Mouse (Mus musculus) midbrain, postnatal 0 days (tissue): Measurements from ENCODE around the gene Ubap1. TPM values are rescaled to one million over a fixed set of nuclear protein-coding genes. Genes with fewer than 3 reads are reported as not detected.

Experiments
- ATAC-seq: fragments of 200-750 bp; cut with Nextera tagmentation; 2 replicates; pipeline ENCODE4 v1.8.0; 2017; ENCODE audit warnings: moderate number of reproducible peaks, mild to moderate bottlenecking, moderate TSS enrichment, moderate library complexity; ENCODE audit not compliant: low FRiP score
- DNase-seq: peaks from one replicate; pipeline ENCODE4 v3.0.0-alpha.2; 2015; ENCODE audit warnings: low spot score
- H3K27ac ChIP-seq: fragments of 300-500 bp; sonication (generic); 2 replicates; pipeline ENCODE4 v1.5.1; 2014; ENCODE audit warnings: low read depth, mild to moderate bottlenecking, low read length, mixed read lengths
- H3K27me3 ChIP-seq: fragments of 300-500 bp; sonication (generic); 2 replicates; pipeline ENCODE4 v1.6.1; 2014; ENCODE audit warnings: low read length, control low read depth, mixed read lengths; ENCODE audit not compliant: insufficient read depth
- H3K36me3 ChIP-seq: fragments of 300-500 bp; sonication (generic); 2 replicates; pipeline ENCODE4 v1.6.1; 2014; ENCODE audit warnings: low read length, control low read depth, mixed read lengths; ENCODE audit not compliant: insufficient read depth
- H3K4me1 ChIP-seq: fragments of 300-500 bp; sonication (generic); 2 replicates; pipeline ENCODE4 v1.6.1; 2014; ENCODE audit warnings: mild to moderate bottlenecking, control low read depth, antibody characterized with exemption, low read length, mixed read lengths; ENCODE audit not compliant: insufficient read depth
- H3K4me2 ChIP-seq: fragments of 300-500 bp; sonication (generic); 2 replicates; pipeline ENCODE4 v1.6.1; 2014; ENCODE audit warnings: low read depth, mild to moderate bottlenecking, low read length, mixed read lengths; ENCODE audit not compliant: poor library complexity, severe bottlenecking
- H3K4me3 ChIP-seq: fragments of 300-500 bp; sonication (generic); 2 replicates; pipeline ENCODE4 v1.5.1; 2014; ENCODE audit warnings: low read depth, mild to moderate bottlenecking, low read length, moderate library complexity
- H3K9ac ChIP-seq: fragments of 300-500 bp; sonication (generic); replicated peaks from 2 replicates; pipeline ENCODE4 v1.6.1; 2014; ENCODE audit warnings: mild to moderate bottlenecking, low read length, moderate library complexity, mixed read lengths; ENCODE audit not compliant: poor library complexity, severe bottlenecking
- H3K9me3 ChIP-seq: fragments of 300-500 bp; sonication (generic); 2 replicates; pipeline ENCODE4 v1.6.1; 2016; ENCODE audit warnings: low read length, control low read depth
- CTCF ChIP-seq: IDR thresholded peaks from 2 replicates; pipeline ENCODE4 v1.5.1; 2016; ENCODE audit warnings: antibody characterized with exemption, mild to moderate bottlenecking
- WGBS: fragments of 180-500 bp; shearing (Covaris S2); extraction: QIAGEN DNeasy Blood & Tissue Kit; methylation state at CpG from one replicate; pipeline ENCODE4 v1.1.7; 2014; 5-methylcytosine and 5-hydroxymethylcytosine counted together
- polyA plus RNA-seq: library from polyadenylated mRNA; unstranded; fragments of >200 nt; fragmentation: Nextera tagmentation; extraction: Ambion mirVana; gene quantifications from 2 replicates; pipeline ENCODE4 v1.2.1, GENCODE M21; 2015
- total RNA-seq: library from RNA; depleted of rRNA; stranded (reverse); fragments of >200 nt; gene quantifications from 2 replicates; pipeline ENCODE4 v1.2.3, GENCODE M21; 2014; rRNA removed

Gene Ubap1
- total RNA-seq (35.0 and 42.1 TPM in 2 replicates), polyA plus RNA-seq (55.1 and 58.8 TPM in 2 replicates)

GRCm38 (mm10) chr4:41348584-41349198 lies at the start of gene Ubap1:
Gene Ubap1 (plus strand): TSS chr4:41348996.
- ATAC-seq: peak; percentile 98

GRCm38 (mm10) chr4:41303671-41304070 lies 45.1 kb upstream of the Ubap1 start:
- DNase-seq (no peak), ATAC-seq (no peak)
- H3K4me2 ChIP-seq: no peak overlapping the region
- H3K27ac ChIP-seq: no peak overlapping the region
- no peak overlapping the region for H3K4me3 ChIP-seq
- no peak for TF ChIP-seq CTCF
- no peaks in the 10 kb centered on the region for H3K9me3 ChIP-seq
- H3K9ac ChIP-seq: no peak overlapping the region
- H3K27me3 ChIP-seq: no peaks in the 10 kb centered on the region
- peaks cover 46% of the 10 kb centered on the region for H3K36me3 ChIP-seq
- H3K4me1 ChIP-seq: no peaks in the 10 kb centered on the region
- 87% methylated on average over 7 of the region's 7 CpGs for WGBS

More at GRCm38 (mm10) chr4:41348584-41349198, at the start of gene Ubap1:
- Histone ChIP-seq H3K36me3 (no peaks in the 10 kb centered on the region), H3K4me3 (peak within 1 kb of the TSS; percentile 78), H3K4me1 (0 out of 2 replicates have a peak, but pooled peaks cover 4% of the 10 kb centered on the region), H3K4me2 (peak within 1 kb of the TSS; percentile 76), H3K9ac (peak within 1 kb of the TSS; percentile 80), H3K27me3 (no peaks in the 10 kb centered on the region), H3K27ac (peak within 1 kb of the TSS; percentile 90), H3K9me3 (no peaks in the 10 kb centered on the region)
- no peak for TF ChIP-seq CTCF
- WGBS: under 1% methylated on average over 31 of the region's 31 CpGs
- DNase-seq: peak; percentile 98

- Histone ChIP-seq H3K27me3 (no peaks in the 10 kb centered on the region), H3K36me3 (peaks cover 41% of the 10 kb centered on the region), H3K9ac (no peak overlapping the region), H3K4me2 (no peak overlapping the region), H3K4me1 (no peaks in the 10 kb centered on the region), H3K27ac (no peak overlapping the region), H3K4me3 (no peak overlapping the region), H3K9me3 (no peaks in the 10 kb centered on the region)
- TF ChIP-seq CTCF: no peak
- WGBS: 70% methylated on average over 3 of the region's 3 CpGs
- no peak for DNase-seq
- ATAC-seq: no peak
These were observed 44.5 kb upstream of the Ubap1 start for GRCm38 (mm10) chr4:41304302-41304701.

GRCm38 (mm10) chr4:41307406-41307805 lies 41.4 kb upstream of the Ubap1 start:
- H3K4me1 ChIP-seq: no peaks in the 10 kb centered on the region
- no peaks in the 10 kb centered on the region for H3K27me3 ChIP-seq
- no peak overlapping the region for H3K9ac ChIP-seq
- DNase-seq (no peak), ATAC-seq (no peak)
- H3K4me2 ChIP-seq: no peak overlapping the region
- WGBS: 84% methylated on average over 6 of the region's 6 CpGs
- H3K4me3 ChIP-seq: no peak overlapping the region
- peaks cover 27% of the 10 kb centered on the region for H3K36me3 ChIP-seq
- H3K9me3 ChIP-seq: no peaks in the 10 kb centered on the region
- TF ChIP-seq CTCF: no peak
- no peak overlapping the region for H3K27ac ChIP-seq

- ATAC-seq (no peak), DNase-seq (no peak)
- no peak overlapping the region for H3K9ac ChIP-seq
- WGBS: 93% methylated on average over 9 of the region's 9 CpGs
- H3K4me1 ChIP-seq: peaks cover 8% of the 10 kb centered on the region; the same call in 1 of the 2 replicates
- H3K9me3 ChIP-seq: no peaks in the 10 kb centered on the region
- no peak for TF ChIP-seq CTCF
- peaks cover 22% of the 10 kb centered on the region; the same call in 1 of the 2 replicates for H3K36me3 ChIP-seq
- H3K4me2 ChIP-seq: no peak overlapping the region
- no peaks in the 10 kb centered on the region for H3K27me3 ChIP-seq
- H3K4me3 ChIP-seq: no peak overlapping the region
- no peak overlapping the region for H3K27ac ChIP-seq
These were observed 37.9 kb upstream of the Ubap1 start for GRCm38 (mm10) chr4:41310567-41311563.
